Mouse (Mus musculus) hindbrain, embryonic 11.5 days (tissue): ENCODE measurements around the gene Dnajc21. TPM values are rescaled to one million over a fixed set of nuclear protein-coding genes. Genes with fewer than 3 reads are reported as not detected.

Experiments used
- ATAC-seq: fragments of 200-750 bp; cut with Nextera tagmentation; 2 replicates; pipeline ENCODE4 v1.8.0; 2017; ENCODE audit warnings: mild to moderate bottlenecking, moderate TSS enrichment, moderate library complexity; ENCODE audit not compliant: low FRiP score
- DNase-seq: peaks from one replicate; pipeline ENCODE4 v3.0.0-alpha.2; 2015; ENCODE audit warnings: low spot score
- H3K27ac ChIP-seq: fragments of 300-500 bp; sonication (generic); 2 replicates; pipeline ENCODE4 v1.5.1; 2014; ENCODE audit warnings: mild to moderate bottlenecking, low read depth, low read length
- H3K27me3 ChIP-seq: fragments of 300-500 bp; sonication (generic); 2 replicates; pipeline ENCODE4 v1.6.1; 2014; ENCODE audit warnings: mild to moderate bottlenecking, low read length, moderate library complexity, mixed read lengths; ENCODE audit not compliant: control insufficient read depth, insufficient read depth
- H3K36me3 ChIP-seq: fragments of 300-500 bp; sonication (generic); 2 replicates; pipeline ENCODE4 v1.6.1; 2014; ENCODE audit warnings: mild to moderate bottlenecking, low read length, moderate library complexity, mixed read lengths; ENCODE audit not compliant: control insufficient read depth, insufficient read depth
- H3K4me1 ChIP-seq: fragments of 300-500 bp; sonication (generic); replicated peaks from 2 replicates; pipeline ENCODE4 v1.6.1; 2014; ENCODE audit warnings: low read length, mixed read lengths; ENCODE audit not compliant: control insufficient read depth, insufficient read depth
- H3K4me2 ChIP-seq: fragments of 300-500 bp; sonication (generic); replicated peaks from 2 replicates; pipeline ENCODE4 v1.6.1; 2014; ENCODE audit warnings: mild to moderate bottlenecking, low read depth, low read length
- H3K4me3 ChIP-seq: fragments of 300-500 bp; sonication (generic); 2 replicates; pipeline ENCODE4 v1.5.1; 2014; ENCODE audit warnings: low read depth, low read length
- H3K9ac ChIP-seq: fragments of 300-500 bp; sonication (generic); 2 replicates; pipeline ENCODE4 v1.6.1; 2014; ENCODE audit warnings: low read depth, low read length
- H3K9me3 ChIP-seq: fragments of 300-500 bp; sonication (generic); 2 replicates; pipeline ENCODE4 v1.6.1; 2016; ENCODE audit warnings: low read length; ENCODE audit not compliant: control insufficient read depth
- WGBS: fragments of 180-500 bp; shearing (Covaris S2); extraction: QIAGEN DNeasy Blood & Tissue Kit; methylation state at CpG from one replicate; pipeline ENCODE4 v1.1.7; 2014; 5-methylcytosine and 5-hydroxymethylcytosine counted together
- polyA plus RNA-seq: library from polyadenylated mRNA; unstranded; fragments of >200 nt; fragmentation: Nextera tagmentation; extraction: Ambion mirVana; gene quantifications from 2 replicates; pipeline ENCODE4 v1.2.1, GENCODE M21; 2014

Dnajc21 gene
- polyA plus RNA-seq, 1 experiment from 2014 or later = 16.0 TPM

GRCm38 (mm10) chr15:10463555-10463954 is 6.8 kb downstream of the Dnajc21 start:
- Histone ChIP-seq H3K9ac (no peak overlapping the region), H3K27me3 (no peaks in the 10 kb centered on the region), H3K4me2 (no peak overlapping the region), H3K36me3 (0 out of 2 replicates have a peak, but pooled peaks cover 4% of the 10 kb centered on the region), H3K27ac (no peak overlapping the region), H3K4me3 (no peak overlapping the region), H3K4me1 (no peaks in the 10 kb centered on the region), H3K9me3 (no peaks in the 10 kb centered on the region)
- ATAC-seq = no peak
- DNase-seq = no peak
- 90% methylated on average over 5 of the region's 5 CpGs for WGBS

GRCm38 (mm10) chr15:10460986-10461385 is 9.3 kb downstream of the Dnajc21 start:
- Histone ChIP-seq H3K4me1 (no peaks in the 10 kb centered on the region), H3K9ac (no peak overlapping the region), H3K4me3 (no peak overlapping the region), H3K4me2 (no peak overlapping the region), H3K27me3 (no peaks in the 10 kb centered on the region), H3K9me3 (no peaks in the 10 kb centered on the region), H3K36me3 (0 out of 2 replicates have a peak, but pooled peaks cover 4% of the 10 kb centered on the region), H3K27ac (no peak overlapping the region)
- no peak for ATAC-seq
- no peak for DNase-seq
- WGBS = 94% methylated on average over 12 of the region's 12 CpGs

GRCm38 (mm10) chr15:10447102-10447501 is 23.2 kb downstream of the Dnajc21 start:
- no peak overlapping the region for H3K9ac ChIP-seq
- no peak overlapping the region for H3K4me2 ChIP-seq
- no peak overlapping the region for H3K4me3 ChIP-seq
- no peak for DNase-seq
- no peaks in the 10 kb centered on the region for H3K9me3 ChIP-seq
- no peaks in the 10 kb centered on the region for H3K4me1 ChIP-seq
- no peaks in the 10 kb centered on the region for H3K36me3 ChIP-seq
- H3K27ac ChIP-seq = no peak overlapping the region
- WGBS = 94% methylated on average over 3 of the region's 3 CpGs
- no peak for ATAC-seq
- H3K27me3 ChIP-seq = no peaks in the 10 kb centered on the region

GRCm38 (mm10) chr15:10442275-10442674 is 28.0 kb downstream of the Dnajc21 start:
- Histone ChIP-seq H3K9ac (no peak overlapping the region), H3K4me1 (no peaks in the 10 kb centered on the region), H3K27ac (no peak overlapping the region), H3K36me3 (no peaks in the 10 kb centered on the region), H3K9me3 (no peaks in the 10 kb centered on the region), H3K4me3 (no peak overlapping the region), H3K27me3 (no peaks in the 10 kb centered on the region), H3K4me2 (no peak overlapping the region)
- ATAC-seq (no peak), DNase-seq (no peak)
- 92% methylated on average over 1 of the region's 1 CpGs for WGBS

GRCm38 (mm10) chr15:10441493-10441892 is 28.8 kb downstream of the Dnajc21 start:
- Histone ChIP-seq H3K36me3 (no peaks in the 10 kb centered on the region), H3K9me3 (no peaks in the 10 kb centered on the region), H3K4me3 (no peak overlapping the region), H3K4me2 (no peak overlapping the region), H3K4me1 (no peaks in the 10 kb centered on the region), H3K9ac (no peak overlapping the region), H3K27me3 (no peaks in the 10 kb centered on the region), H3K27ac (no peak overlapping the region)
- no peak for DNase-seq
- 90% methylated on average over 9 of the region's 9 CpGs for WGBS
- no peak for ATAC-seq

GRCm38 (mm10) chr15:10439963-10440362 is 30.4 kb downstream of the Dnajc21 start:
- Histone ChIP-seq H3K36me3 (no peaks in the 10 kb centered on the region), H3K4me1 (no peaks in the 10 kb centered on the region), H3K27ac (no peak overlapping the region), H3K9me3 (no peaks in the 10 kb centered on the region), H3K9ac (no peak overlapping the region), H3K4me2 (no peak overlapping the region), H3K27me3 (no peaks in the 10 kb centered on the region), H3K4me3 (no peak overlapping the region)
- WGBS = 80% methylated on average over 6 of the region's 6 CpGs
- no peak for ATAC-seq
- DNase-seq = no peak

GRCm38 (mm10) chr15:10436893-10437292 is 33.4 kb downstream of the Dnajc21 start:
- no peak for ATAC-seq
- H3K9ac ChIP-seq = no peak overlapping the region
- H3K4me3 ChIP-seq = no peak overlapping the region
- no peak overlapping the region for H3K4me2 ChIP-seq
- H3K4me1 ChIP-seq = no peaks in the 10 kb centered on the region
- WGBS = 83% methylated on average over 1 of the region's 1 CpGs
- H3K9me3 ChIP-seq = no peaks in the 10 kb centered on the region
- H3K27ac ChIP-seq = no peak overlapping the region
- H3K36me3 ChIP-seq = no peaks in the 10 kb centered on the region
- H3K27me3 ChIP-seq = no peaks in the 10 kb centered on the region
- no peak for DNase-seq

- no peaks in the 10 kb centered on the region for H3K9me3 ChIP-seq
- H3K4me2 ChIP-seq = no peak overlapping the region
- H3K27me3 ChIP-seq = no peaks in the 10 kb centered on the region
- no peaks in the 10 kb centered on the region for H3K4me1 ChIP-seq
- DNase-seq (no peak), ATAC-seq (no peak)
- H3K27ac ChIP-seq = no peak overlapping the region
- H3K4me3 ChIP-seq = no peak overlapping the region
- WGBS = 94% methylated on average over 13 of the region's 13 CpGs
- H3K9ac ChIP-seq = no peak overlapping the region
- no peaks in the 10 kb centered on the region for H3K36me3 ChIP-seq
Measured at GRCm38 (mm10) chr15:10426545-10427266, 43.6 kb downstream of the Dnajc21 start.

- DNase-seq (no peak), ATAC-seq (no peak)
- H3K4me1 ChIP-seq = no peaks in the 10 kb centered on the region
- no peak overlapping the region for H3K4me3 ChIP-seq
- no peaks in the 10 kb centered on the region for H3K27me3 ChIP-seq
- no peak overlapping the region for H3K9ac ChIP-seq
- no peak overlapping the region for H3K27ac ChIP-seq
- WGBS = 96% methylated on average over 6 of the region's 6 CpGs
- H3K9me3 ChIP-seq = no peaks in the 10 kb centered on the region
- H3K4me2 ChIP-seq = no peak overlapping the region
- H3K36me3 ChIP-seq = no peaks in the 10 kb centered on the region
Measured at GRCm38 (mm10) chr15:10426124-10426523, 44.2 kb downstream of the Dnajc21 start.
